Mouse (Mus musculus) left cerebral cortex, postnatal 14 days (tissue): ENCODE results near the gene Tmem63a. TPM values are rescaled to one million over a fixed set of nuclear protein-coding genes. Genes with fewer than 3 reads are reported as not detected.
"Not testable (repeated sequence)": the region's sequence is repeated elsewhere in the genome, so short reads cannot be mapped to it uniquely, and the experiment has no call there.

Experiments used
- DNase-seq, 2 experiments: peaks; one replicate each; pipeline ENCODE4 v3.0.0; 2021 to 2022; ENCODE audit warnings: low spot score in 2 of 2, mixed read lengths in 1 of 2
- intact Hi-C: fragments of 180-260 bp; cut with DNase I; formaldehyde crosslinking; loops from one replicate; pipeline ENCODE4 v1.15.1; 2025
- total RNA-seq, 2 experiments: library from RNA; stranded (reverse); gene quantifications; 2 replicates each; pipeline ENCODE4 v1.2.3; 2021

Tmem63a gene
- total RNA-seq, 2 experiments from 2014 or later = 8.8 to 9.3 TPM

GRCm38 (mm10) chr1:180922273-180923048, 19.7 kb upstream of the Tmem63a start:
- DNase-seq = no peak
- intact Hi-C loops = no loop called here

GRCm38 (mm10) chr1:180924737-180925136, 17.4 kb upstream of the Tmem63a start:
- intact Hi-C loops = no loop called here
- no peak for DNase-seq

- DNase-seq = no peak
- intact Hi-C loops = no loop called here
These were observed 15.9 kb upstream of the Tmem63a start for GRCm38 (mm10) chr1:180926286-180926685.

GRCm38 (mm10) chr1:180929599-180929998, 12.5 kb upstream of the Tmem63a start:
- DNase-seq = no peak
- intact Hi-C loops = no loop called here

GRCm38 (mm10) chr1:180931106-180931505, 11.0 kb upstream of the Tmem63a start:
- intact Hi-C loops = no loop called here
- DNase-seq = no peak

GRCm38 (mm10) chr1:180933659-180934058, 8.5 kb upstream of the Tmem63a start:
- DNase-seq = no peak
- intact Hi-C loops = no loop called here

GRCm38 (mm10) chr1:180934467-180935419, 7.4 kb upstream of the Tmem63a start, which contains the start of gene Lefty1:
Lefty1 (plus strand) TSS chr1:180935022.
- no peak for DNase-seq
- intact Hi-C loops = no loop called here

GRCm38 (mm10) chr1:180936610-180937398, 5.3 kb upstream of the Tmem63a start:
- DNase-seq = not testable (repeated sequence)
- intact Hi-C loops = loop anchor here (1.0 kb wide), 1 partner anchor 43 kb away; no protein-coding TSS in a partner anchor

GRCm38 (mm10) chr1:180937631-180938030, 4.5 kb upstream of the Tmem63a start:
- intact Hi-C loops = loop anchor here (1.0 kb wide), 1 partner anchor 43 kb away; no protein-coding TSS in a partner anchor
- DNase-seq = not testable (repeated sequence)

GRCm38 (mm10) chr1:180938781-180939180, 3.4 kb upstream of the Tmem63a start:
- DNase-seq, intact Hi-C loops: not testable (repeated sequence)

GRCm38 (mm10) chr1:180940776-180941460, 1.2 kb upstream of the Tmem63a start:
- DNase-seq = no peak
- intact Hi-C loops = no loop called here

GRCm38 (mm10) chr1:180941726-180942125, 418 bp upstream of the Tmem63a start:
- no peak for DNase-seq
- intact Hi-C loops = no loop called here

- intact Hi-C loops = no loop called here
- DNase-seq = no peak
These were observed 994 bp downstream of the Tmem63a start for GRCm38 (mm10) chr1:180943032-180943644.

- intact Hi-C loops = no loop called here
- no peak for DNase-seq
These were observed 1.8 kb downstream of the Tmem63a start for GRCm38 (mm10) chr1:180943896-180944295.

- intact Hi-C loops = no loop called here
- DNase-seq = no peak
These were observed 2.4 kb downstream of the Tmem63a start for GRCm38 (mm10) chr1:180944553-180944952.

- intact Hi-C loops = no loop called here
- DNase-seq = peak; percentile 14 to 42
These were observed 3.1 kb downstream of the Tmem63a start for GRCm38 (mm10) chr1:180945001-180945980.

GRCm38 (mm10) chr1:180946448-180946847, 4.3 kb downstream of the Tmem63a start:
- intact Hi-C loops = no loop called here
- no peak for DNase-seq
